Mouse (Mus musculus): ENCODE results near the gene Psapl1. TPM values are rescaled to one million over a fixed set of nuclear protein-coding genes. Genes with fewer than 3 reads are reported as not detected.

Psapl1 gene
- polyA plus RNA-seq, 1 experiment, result not detected

GRCm38 (mm10) chr5:36254642-36255516 lies 51.1 kb downstream of the Psapl1 start:
- Histone ChIP-seq H3K4me1 (ENCODE audit: control insufficient read depth, insufficient read depth, low read length) (peaks cover 7% of the 10 kb centered on the region; the same call in 1 of the 2 replicates), H3K27ac (ENCODE audit: control insufficient read depth, insufficient read depth, low read depth, low read length) (no peak overlapping the region)
- TF ChIP-seq POLR2A (IDR thresholded peaks at IDR 0.05; ENCODE audit: control insufficient read depth, low read depth, low read length), result no peak

More at GRCm38 (mm10) chr5:36254642-36255516, 51.1 kb downstream of the Psapl1 start:
- Histone ChIP-seq H3K36me3 (ENCODE audit: control insufficient read depth, insufficient read depth, low read length) (no peaks in the 10 kb centered on the region), H3K4me3 (ENCODE audit: control insufficient read depth, low read depth, low read length) (no peak overlapping the region), H3K27me3 (ENCODE audit: control insufficient read depth, insufficient read depth, low read length) (no peaks in the 10 kb centered on the region)

Other genes starting within 250 kb of the Psapl1 start
- 13.8 and 14.1 TPM in 2 replicates for gene Sorcs2, start 194.1 kb downstream of the Psapl1 start, polyA plus RNA-seq (2012; rRNA removed)

Data from testis, adult 2 months (tissue).